Mouse (Mus musculus) hindbrain, embryonic 13.5 days (tissue): ENCODE data around the gene Cdt1. TPM values are rescaled to one million over a fixed set of nuclear protein-coding genes. Genes with fewer than 3 reads are reported as not detected.

Experiments
- ATAC-seq: fragments of 200-750 bp; cut with Nextera tagmentation; 2 replicates; pipeline ENCODE4 v1.8.0; 2017; ENCODE audit warnings: moderate TSS enrichment; ENCODE audit not compliant: low FRiP score
- H3K27ac ChIP-seq: fragments of 300-500 bp; sonication (generic); 2 replicates; pipeline ENCODE4 v1.5.1; 2015; ENCODE audit warnings: inconsistent platforms, mild to moderate bottlenecking, moderate library complexity
- H3K27me3 ChIP-seq: fragments of 300-500 bp; sonication (generic); 2 replicates; pipeline ENCODE4 v1.6.1; 2015; ENCODE audit warnings: mild to moderate bottlenecking, inconsistent platforms
- H3K36me3 ChIP-seq: fragments of 300-500 bp; sonication (generic); 2 replicates; pipeline ENCODE4 v1.6.1; 2015; ENCODE audit warnings: mild to moderate bottlenecking, inconsistent platforms
- H3K4me1 ChIP-seq: fragments of 300-500 bp; sonication (generic); replicated peaks from 2 replicates; pipeline ENCODE4 v1.6.1; 2015; ENCODE audit warnings: inconsistent platforms
- H3K4me2 ChIP-seq: fragments of 300-500 bp; sonication (generic); 2 replicates; pipeline ENCODE4 v1.6.1; 2015; ENCODE audit warnings: inconsistent platforms, mild to moderate bottlenecking, moderate library complexity
- H3K4me3 ChIP-seq: fragments of 300-500 bp; sonication (generic); 2 replicates; pipeline ENCODE4 v1.5.1; 2015; ENCODE audit warnings: mild to moderate bottlenecking, inconsistent platforms
- H3K9ac ChIP-seq: fragments of 300-500 bp; sonication (generic); 2 replicates; pipeline ENCODE4 v1.6.1; 2015; ENCODE audit warnings: mild to moderate bottlenecking, inconsistent platforms
- H3K9me3 ChIP-seq: fragments of 300-500 bp; sonication (generic); 2 replicates; pipeline ENCODE4 v1.6.1; 2016; ENCODE audit warnings: inconsistent platforms
- WGBS: fragments of 180-500 bp; shearing (Covaris S2); methylation state at CpG from one replicate; pipeline ENCODE4 v1.1.7; 2015; 5-methylcytosine and 5-hydroxymethylcytosine counted together
- polyA plus RNA-seq: library from polyadenylated mRNA; unstranded; fragments of >200 nt; fragmentation: Nextera tagmentation; extraction: Ambion mirVana; gene quantifications from 2 replicates; pipeline ENCODE4 v1.2.1, GENCODE M21; 2015

The Cdt1 gene
- polyA plus RNA-seq, 1 experiment from 2014 or later: 9.9 TPM

GRCm38 (mm10) chr8:122537033-122537432 lies 30.8 kb upstream of the Cdt1 start:
- Histone ChIP-seq H3K27ac (no peak overlapping the region), H3K4me3 (no peak overlapping the region), H3K9ac (no peak overlapping the region), H3K4me1 (no peaks in the 10 kb centered on the region), H3K9me3 (no peaks in the 10 kb centered on the region), H3K36me3 (no peaks in the 10 kb centered on the region), H3K4me2 (no peak overlapping the region), H3K27me3 (no peaks in the 10 kb centered on the region)
- no peak for ATAC-seq
- WGBS: 72% methylated on average over 6 of the region's 6 CpGs

- 81% methylated on average over 2 of the region's 2 CpGs for WGBS
These were observed 30.0 kb upstream of the Cdt1 start for GRCm38 (mm10) chr8:122537812-122538211.

GRCm38 (mm10) chr8:122538310-122539076 lies 29.3 kb upstream of the Cdt1 start:
- no peaks in the 10 kb centered on the region for H3K9me3 ChIP-seq
- no peaks in the 10 kb centered on the region for H3K27me3 ChIP-seq
- no peak overlapping the region for H3K27ac ChIP-seq
- no peaks in the 10 kb centered on the region for H3K4me1 ChIP-seq
- no peak overlapping the region for H3K4me2 ChIP-seq
- H3K4me3 ChIP-seq: no peak overlapping the region
- WGBS: 90% methylated on average over 9 of the region's 9 CpGs
- H3K36me3 ChIP-seq: no peaks in the 10 kb centered on the region
- ATAC-seq: no peak
- no peak overlapping the region for H3K9ac ChIP-seq

More at GRCm38 (mm10) chr8:122537812-122538211, 30.0 kb upstream of the Cdt1 start:
- Histone ChIP-seq H3K36me3 (no peaks in the 10 kb centered on the region), H3K27me3 (no peaks in the 10 kb centered on the region), H3K9me3 (no peaks in the 10 kb centered on the region), H3K9ac (no peak overlapping the region), H3K4me2 (no peak overlapping the region), H3K4me1 (no peaks in the 10 kb centered on the region), H3K4me3 (no peak overlapping the region), H3K27ac (no peak overlapping the region)
- no peak for ATAC-seq

- H3K9me3 ChIP-seq: no peaks in the 10 kb centered on the region
- no peak overlapping the region for H3K4me2 ChIP-seq
- H3K9ac ChIP-seq: no peak overlapping the region
- H3K27ac ChIP-seq: no peak overlapping the region
- H3K4me3 ChIP-seq: no peak overlapping the region
- H3K36me3 ChIP-seq: no peaks in the 10 kb centered on the region
- WGBS: 89% methylated on average over 8 of the region's 8 CpGs
- peaks cover 6% of the 10 kb centered on the region; the same call in 1 of the 2 replicates for H3K4me1 ChIP-seq
- H3K27me3 ChIP-seq: peaks cover 16% of the 10 kb centered on the region
- ATAC-seq: no peak
These were observed 23.7 kb upstream of the Cdt1 start for GRCm38 (mm10) chr8:122544138-122544537.

- WGBS: 88% methylated on average over 6 of the region's 7 CpGs
- Histone ChIP-seq H3K4me3 (no peak overlapping the region), H3K4me2 (no peak overlapping the region), H3K27ac (no peak overlapping the region), H3K9me3 (no peaks in the 10 kb centered on the region), H3K36me3 (no peaks in the 10 kb centered on the region), H3K4me1 (peaks cover 18% of the 10 kb centered on the region), H3K9ac (no peak overlapping the region), H3K27me3 (peaks cover 36% of the 10 kb centered on the region)
- no peak for ATAC-seq
These were observed 21.6 kb upstream of the Cdt1 start for GRCm38 (mm10) chr8:122546066-122546755.

- Histone ChIP-seq H3K9ac (no peak overlapping the region), H3K4me3 (no peak overlapping the region), H3K27ac (peak overlapping the region; percentile 23; the same call in 1 of the 2 replicates), H3K4me1 (peaks cover 21% of the 10 kb centered on the region), H3K9me3 (no peaks in the 10 kb centered on the region), H3K36me3 (no peaks in the 10 kb centered on the region), H3K27me3 (peaks cover 44% of the 10 kb centered on the region), H3K4me2 (no peak overlapping the region)
- 62% methylated on average over 24 of the region's 24 CpGs for WGBS
- no peak for ATAC-seq
These were observed 20.9 kb upstream of the Cdt1 start for GRCm38 (mm10) chr8:122546811-122547453.

GRCm38 (mm10) chr8:122547815-122548214 lies 20.0 kb upstream of the Cdt1 start:
- WGBS: 39% methylated on average over 5 of the region's 5 CpGs
- H3K4me2 ChIP-seq: 0 out of 2 replicates have a peak overlapping the region, but pooled peaks have one; percentile 6
- no peaks in the 10 kb centered on the region for H3K9me3 ChIP-seq
- no peak overlapping the region for H3K9ac ChIP-seq
- H3K4me1 ChIP-seq: peaks cover 21% of the 10 kb centered on the region
- H3K27me3 ChIP-seq: peaks cover 48% of the 10 kb centered on the region
- ATAC-seq: no peak
- H3K4me3 ChIP-seq: no peak overlapping the region
- H3K36me3 ChIP-seq: no peaks in the 10 kb centered on the region
- H3K27ac ChIP-seq: no peak overlapping the region

- H3K4me1 ChIP-seq: peaks cover 21% of the 10 kb centered on the region
- H3K9ac ChIP-seq: no peak overlapping the region
- H3K27me3 ChIP-seq: peaks cover 49% of the 10 kb centered on the region
- H3K27ac ChIP-seq: no peak overlapping the region
- H3K9me3 ChIP-seq: no peaks in the 10 kb centered on the region
- 0 out of 2 replicates have a peak overlapping the region, but pooled peaks have one; percentile 6 for H3K4me2 ChIP-seq
- no peaks in the 10 kb centered on the region for H3K36me3 ChIP-seq
- no peak for ATAC-seq
- WGBS: 78% methylated on average over 13 of the region's 13 CpGs
- no peak overlapping the region for H3K4me3 ChIP-seq
These were observed 19.5 kb upstream of the Cdt1 start for GRCm38 (mm10) chr8:122548331-122548730.

- Histone ChIP-seq H3K27me3 (peaks cover 51% of the 10 kb centered on the region), H3K36me3 (no peaks in the 10 kb centered on the region), H3K27ac (no peak overlapping the region), H3K9me3 (no peaks in the 10 kb centered on the region), H3K4me3 (no peak overlapping the region), H3K4me2 (no peak overlapping the region), H3K4me1 (peaks cover 21% of the 10 kb centered on the region), H3K9ac (no peak overlapping the region)
- no peak for ATAC-seq
- 81% methylated on average over 3 of the region's 3 CpGs for WGBS
These were observed 18.9 kb upstream of the Cdt1 start for GRCm38 (mm10) chr8:122548891-122549439.

- Histone ChIP-seq H3K36me3 (no peaks in the 10 kb centered on the region), H3K4me3 (peak overlapping the region; percentile 52), H3K9me3 (no peaks in the 10 kb centered on the region), H3K9ac (peak overlapping the region; percentile 76), H3K4me1 (peaks cover 21% of the 10 kb centered on the region), H3K27me3 (peaks cover 51% of the 10 kb centered on the region), H3K27ac (no peak overlapping the region), H3K4me2 (peak overlapping the region; percentile 87)
- 5% methylated on average over 52 of the region's 52 CpGs for WGBS
- ATAC-seq: peak; percentile 49
These were observed 17.4 kb upstream of the Cdt1 start for GRCm38 (mm10) chr8:122550234-122550994.

GRCm38 (mm10) chr8:122550995-122551264 lies 16.9 kb upstream of the Cdt1 start:
- Histone ChIP-seq H3K9ac (peak overlapping the region; percentile 76), H3K27ac (no peak overlapping the region), H3K9me3 (no peaks in the 10 kb centered on the region), H3K4me1 (peaks cover 21% of the 10 kb centered on the region), H3K36me3 (no peaks in the 10 kb centered on the region), H3K4me2 (peak overlapping the region; percentile 87), H3K27me3 (peaks cover 51% of the 10 kb centered on the region), H3K4me3 (peak overlapping the region; percentile 52)
- under 1% methylated on average over 28 of the region's 43 CpGs for WGBS
- ATAC-seq: peak; percentile 31
